Comparison of ENCODE assay signal across 15 mouse cellular contexts in the genomic region with DNA sequence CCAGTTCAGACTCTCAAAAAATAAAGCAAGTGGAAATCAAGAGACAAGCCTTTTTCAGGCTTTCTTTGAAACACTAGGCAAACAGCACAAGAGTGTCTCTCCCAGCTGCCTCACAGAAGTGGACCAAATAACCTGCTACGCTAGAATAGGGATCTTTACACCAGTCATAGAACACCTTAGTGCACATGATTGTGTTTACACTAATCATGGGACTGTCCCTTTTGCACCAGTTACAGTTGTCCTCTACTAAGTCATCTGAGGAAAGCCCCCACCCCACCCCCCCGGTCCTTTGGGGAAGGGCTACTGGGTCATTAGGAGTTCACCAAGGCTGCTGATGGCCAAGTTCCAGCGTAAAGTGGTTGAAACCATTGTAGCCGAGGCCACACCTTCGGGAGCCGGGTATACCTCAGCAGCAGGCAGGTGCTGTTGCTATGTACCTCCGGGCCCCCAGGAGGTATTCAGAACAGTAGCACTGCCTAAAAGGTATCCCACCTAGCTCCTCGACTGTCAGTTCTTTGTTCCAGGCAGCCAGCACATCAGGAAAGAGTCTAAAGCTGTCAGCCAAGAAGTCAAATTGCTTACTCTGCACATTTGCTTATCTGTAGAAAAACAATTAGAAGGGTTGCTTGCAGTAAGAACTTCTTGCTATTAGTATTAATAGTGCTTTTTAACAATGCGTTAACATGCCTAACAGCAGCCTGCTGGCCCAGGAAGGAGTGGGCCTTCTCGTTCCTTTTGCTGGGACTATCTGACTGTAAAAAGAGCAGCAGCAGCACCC.
DNase-seq lines count a peak whose midpoint lies in the region; ATAC-seq and TF ChIP-seq lines count a peak whose summit lies in the region.
"Had no signal": no experiment of that assay in that cellular context is flagged by ENCODE, and none has a peak within 500 bp of the region (broad histone marks: within the 10 kb centered on the region; RNA-seq: fewer than 3 reads in every experiment).

No protein-coding gene starts in this region.

- no peak overlapping the region for H3K9ac ChIP-seq in forebrain, embryonic 11.5 days (ENCODE audit: low read length)
- no peak overlapping the region for H3K9ac ChIP-seq in forebrain, postnatal 0 days
- H3K9ac ChIP-seq in lung, embryonic 15.5 days = no peak overlapping the region
- H3K9ac ChIP-seq in midbrain, embryonic 11.5 days (ENCODE audit: low read length) = no peak overlapping the region
- H3K9ac ChIP-seq in midbrain, postnatal 0 days (replicated peaks; ENCODE audit: low read length, poor library complexity, severe bottlenecking) = no peak overlapping the region
- H3K9ac ChIP-seq: embryonic facial prominence, embryonic 13.5 days; forebrain, embryonic 13.5 days; hindbrain, embryonic 12.5 days had no signal

- WGBS in forebrain, embryonic 11.5 days = 77% methylated on average over 10 of the region's 10 CpGs
- 73% methylated on average over 10 of the region's 10 CpGs for WGBS in forebrain, postnatal 0 days
- WGBS in lung, embryonic 15.5 days = 35% methylated on average over 10 of the region's 10 CpGs
- 74% methylated on average over 10 of the region's 10 CpGs for WGBS in midbrain, embryonic 11.5 days
- WGBS in midbrain, postnatal 0 days = 73% methylated on average over 10 of the region's 10 CpGs

- H3K27ac ChIP-seq in forebrain, embryonic 11.5 days (ENCODE audit: low read depth, low read length) = no peak overlapping the region
- no peak overlapping the region for H3K27ac ChIP-seq in forebrain, postnatal 0 days (ENCODE audit: low read depth, low read length)
- no peak overlapping the region for H3K27ac ChIP-seq in lung, embryonic 15.5 days
- no peak overlapping the region for H3K27ac ChIP-seq in midbrain, embryonic 11.5 days (ENCODE audit: low read depth, low read length)
- no peak overlapping the region for H3K27ac ChIP-seq in midbrain, postnatal 0 days (ENCODE audit: low read depth, low read length)
- H3K27ac ChIP-seq: embryonic facial prominence, embryonic 13.5 days; forebrain, embryonic 13.5 days; gastrocnemius, adult 2 months; hindbrain, embryonic 12.5 days had no signal

- peaks cover 4% of the 10 kb centered on the region; the same call in 1 of the 2 replicates for H3K4me1 ChIP-seq in forebrain, embryonic 11.5 days (replicated peaks; ENCODE audit: control insufficient read depth, insufficient read depth, low read length)
- no peaks in the 10 kb centered on the region; the same call in 1 of the 2 replicates for H3K4me1 ChIP-seq in forebrain, postnatal 0 days (ENCODE audit: insufficient read depth)
- H3K4me1 ChIP-seq in lung, embryonic 15.5 days = peaks cover 21% of the 10 kb centered on the region
- peaks cover 13% of the 10 kb centered on the region; the same call in 1 of the 2 replicates for H3K4me1 ChIP-seq in midbrain, embryonic 11.5 days (ENCODE audit: control insufficient read depth, insufficient read depth, low read length)
- peaks cover 12% of the 10 kb centered on the region; the same call in 1 of the 2 replicates for H3K4me1 ChIP-seq in midbrain, postnatal 0 days (ENCODE audit: insufficient read depth, low read length)

- no peaks in the 10 kb centered on the region for H3K36me3 ChIP-seq in forebrain, embryonic 11.5 days (ENCODE audit: control insufficient read depth, insufficient read depth, low read length)
- H3K36me3 ChIP-seq in forebrain, postnatal 0 days (ENCODE audit: insufficient read depth) = no peaks in the 10 kb centered on the region
- H3K36me3 ChIP-seq in lung, embryonic 15.5 days = no peaks in the 10 kb centered on the region
- H3K36me3 ChIP-seq in midbrain, embryonic 11.5 days (ENCODE audit: control insufficient read depth, insufficient read depth, low read length) = no peaks in the 10 kb centered on the region
- H3K36me3 ChIP-seq in midbrain, postnatal 0 days (ENCODE audit: insufficient read depth, low read length) = no peaks in the 10 kb centered on the region
- H3K36me3 ChIP-seq: embryonic facial prominence, embryonic 13.5 days; hindbrain, embryonic 12.5 days had no signal

- no peak overlapping the region for H3K4me3 ChIP-seq in forebrain, embryonic 11.5 days (ENCODE audit: low read depth, low read length)
- no peak overlapping the region for H3K4me3 ChIP-seq in forebrain, postnatal 0 days (ENCODE audit: low read depth, low read length)
- no peak overlapping the region for H3K4me3 ChIP-seq in lung, embryonic 15.5 days
- no peak overlapping the region for H3K4me3 ChIP-seq in midbrain, embryonic 11.5 days (ENCODE audit: low read depth, low read length)
- no peak overlapping the region for H3K4me3 ChIP-seq in midbrain, postnatal 0 days (ENCODE audit: low read depth, low read length)
- H3K4me3 ChIP-seq: embryonic facial prominence, embryonic 13.5 days; forebrain, embryonic 13.5 days; gastrocnemius, adult 2 months had no signal

- DNase-seq in forebrain, embryonic 11.5 days (ENCODE audit: low spot score) = peak; percentile 45
- DNase-seq in forebrain, postnatal 0 days = no peak
- no peak for DNase-seq in lung, postnatal 4 days
- peak; percentile 62 for DNase-seq in midbrain, embryonic 11.5 days (ENCODE audit: low spot score, missing footprints)
- no peak for DNase-seq in midbrain, postnatal 0 days (ENCODE audit: low spot score)
- no peak for DNase-seq in yolk sac, embryonic 10.5 days (ENCODE audit: low spot score)
- DNase-seq: adrenal gland, postnatal 25 days; gastrocnemius, adult 2 months; gastrocnemius, postnatal 25 days had no signal

- no peak overlapping the region for H3K4me2 ChIP-seq in forebrain, embryonic 11.5 days (ENCODE audit: low read depth, low read length, severe bottlenecking)
- no peak overlapping the region for H3K4me2 ChIP-seq in forebrain, postnatal 0 days (ENCODE audit: low read depth)
- no peak overlapping the region for H3K4me2 ChIP-seq in lung, embryonic 15.5 days
- H3K4me2 ChIP-seq in midbrain, embryonic 11.5 days = no peak overlapping the region
- no peak overlapping the region for H3K4me2 ChIP-seq in midbrain, postnatal 0 days (ENCODE audit: low read depth, low read length, poor library complexity, severe bottlenecking)
- H3K4me2 ChIP-seq: embryonic facial prominence, embryonic 13.5 days had no signal

- no peak for ATAC-seq in forebrain, embryonic 11.5 days (replicated peaks; ENCODE audit: low FRiP score)
- ATAC-seq in forebrain, postnatal 0 days = no peak
- peak; percentile 24; the same call in 1 of the 2 replicates for ATAC-seq in lung, embryonic 15.5 days (ENCODE audit: borderline replicate concordance, extremely low read depth, low FRiP score, low TSS enrichment)
- ATAC-seq in midbrain, embryonic 11.5 days (ENCODE audit: low FRiP score) = no peak
- ATAC-seq in midbrain, postnatal 0 days (ENCODE audit: low FRiP score) = no peak
- ATAC-seq: activated CD4-positive, CD25-positive, alpha-beta regulatory T cell, adult 4 months had no signal

- H3K27me3 ChIP-seq in forebrain, embryonic 11.5 days (ENCODE audit: control insufficient read depth, insufficient read depth, low read length) = no peaks in the 10 kb centered on the region
- no peaks in the 10 kb centered on the region for H3K27me3 ChIP-seq in forebrain, postnatal 0 days (ENCODE audit: insufficient read depth, low read length)
- 0 out of 2 replicates have a peak, but pooled peaks cover 6% of the 10 kb centered on the region for H3K27me3 ChIP-seq in lung, embryonic 15.5 days
- H3K27me3 ChIP-seq in midbrain, embryonic 11.5 days (ENCODE audit: control insufficient read depth, insufficient read depth, low read length) = no peaks in the 10 kb centered on the region
- no peaks in the 10 kb centered on the region for H3K27me3 ChIP-seq in midbrain, postnatal 0 days (ENCODE audit: insufficient read depth, low read length)
- H3K27me3 ChIP-seq: hindbrain, embryonic 12.5 days; Patski had no signal

- no peak for TF ChIP-seq CTCF in forebrain, postnatal 0 days (IDR thresholded peaks at IDR 0.05; ENCODE audit: low read depth)
- TF ChIP-seq CTCF in midbrain, postnatal 0 days (IDR thresholded peaks at IDR 0.05) = no peak

- H3K9me3 ChIP-seq in forebrain, embryonic 11.5 days (ENCODE audit: control insufficient read depth, low read length) = no peaks in the 10 kb centered on the region
- H3K9me3 ChIP-seq in forebrain, postnatal 0 days (ENCODE audit: low read length) = no peaks in the 10 kb centered on the region
- no peaks in the 10 kb centered on the region for H3K9me3 ChIP-seq in lung, embryonic 15.5 days
- no peaks in the 10 kb centered on the region for H3K9me3 ChIP-seq in midbrain, embryonic 11.5 days (ENCODE audit: control insufficient read depth, low read length)
- no peaks in the 10 kb centered on the region for H3K9me3 ChIP-seq in midbrain, postnatal 0 days (ENCODE audit: low read length)
- H3K9me3 ChIP-seq: embryonic facial prominence, embryonic 13.5 days; forebrain, embryonic 13.5 days; hindbrain, embryonic 12.5 days had no signal

Comparison
In these comparisons a context has a peak if more than half of its experiments do, and no peak if none do; other contexts are left out.
1. DNase-seq: peak in forebrain, embryonic 11.5 days (single experiment) and midbrain, embryonic 11.5 days (single experiment); none in forebrain, postnatal 0 days (single experiment), lung, postnatal 4 days (0 of 2), midbrain, postnatal 0 days (single experiment) and yolk sac, embryonic 10.5 days (single experiment).